Mouse (Mus musculus): Measurements from ENCODE around the gene 5730522E02Rik.

- TF ChIP-seq POLR2A (IDR thresholded peaks at IDR 0.05; ENCODE audit: low read depth, low read length) (no peak), CTCF (IDR thresholded peaks at IDR 0.05; ENCODE audit: extremely low read depth, insufficient read depth, insufficient read length, insufficient replicate concordance) (no peak)
Observed at GRCm38 (mm10) chr11:25674194-25674593, 536.4 kb downstream of the 5730522E02Rik start.
